15 mouse cellular contexts compared by ENCODE assay signal in the genomic region with DNA sequence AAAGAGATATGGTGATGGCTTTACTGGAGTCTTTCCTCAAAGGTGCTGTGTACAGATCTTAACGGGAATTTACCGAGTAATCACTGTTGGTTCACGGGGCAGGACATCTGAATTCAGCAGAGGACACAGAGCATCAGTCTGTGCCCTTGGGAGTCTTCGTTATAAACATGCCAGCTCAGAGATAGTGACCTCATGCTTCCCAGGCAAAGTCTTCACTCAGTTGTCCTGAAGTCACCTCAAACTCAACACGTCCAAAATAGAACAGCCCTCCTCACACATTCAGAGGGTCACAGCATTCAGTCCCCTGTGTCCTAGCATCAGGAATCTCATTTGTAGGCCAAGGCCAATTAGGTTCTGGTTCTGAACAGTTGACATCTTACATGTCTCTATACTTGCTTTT.
"Had no signal": no experiment of that assay in that cellular context is flagged by ENCODE, and none has a peak within 500 bp of the region (broad histone marks: within the 10 kb centered on the region; RNA-seq: fewer than 3 reads in every experiment).

No protein-coding gene starts in this region.

- H3K9ac ChIP-seq: limb, embryonic 12.5 days; liver, embryonic 13.5 days; liver, postnatal 0 days; midbrain, embryonic 13.5 days; neural tube, embryonic 15.5 days had no signal

- H3K36me3 ChIP-seq: limb, embryonic 12.5 days; liver, embryonic 13.5 days; midbrain, embryonic 13.5 days; neural tube, embryonic 15.5 days had no signal

- H3K4me2 ChIP-seq: limb, embryonic 12.5 days; liver, embryonic 13.5 days; midbrain, embryonic 13.5 days; neural tube, embryonic 15.5 days had no signal

- ATAC-seq: liver, postnatal 0 days; midbrain, embryonic 13.5 days had no signal

- H3K4me3 ChIP-seq: layer of hippocampus, adult 2 months; limb, embryonic 12.5 days; liver, embryonic 13.5 days; midbrain, embryonic 13.5 days; myocyte; neural tube, embryonic 15.5 days had no signal

- DNase-seq: kidney, postnatal 10 days; kidney, postnatal 4 days; liver; liver, embryonic 13.5 days; liver, postnatal 0 days; right cerebral cortex, adult 18-20 months; right cerebral cortex, postnatal 25 days; thymus, adult 2 months; thymus, postnatal 25 days had no signal

- H3K9me3 ChIP-seq: limb, embryonic 12.5 days; liver, embryonic 13.5 days; midbrain, embryonic 13.5 days; neural tube, embryonic 15.5 days had no signal

- H3K4me1 ChIP-seq: liver, embryonic 13.5 days; midbrain, embryonic 13.5 days had no signal

- H3K27ac ChIP-seq: layer of hippocampus, adult 2 months; limb, embryonic 12.5 days; liver, embryonic 13.5 days; midbrain, embryonic 13.5 days; neural tube, embryonic 15.5 days; stomach, postnatal 0 days had no signal

- H3K27me3 ChIP-seq: limb, embryonic 12.5 days; liver, embryonic 13.5 days; midbrain, embryonic 13.5 days; neural tube, embryonic 15.5 days had no signal
